Comparison of ENCODE assay signal across 22 mouse cellular contexts in genomic region chr1:187872208-187872607, GRCm38 (mm10).
A peak's percentile ranks its signal among the peaks of the same experiment; 100 is the strongest.
DNase-seq lines count a peak whose midpoint lies in the region; ATAC-seq and TF ChIP-seq lines count a peak whose summit lies in the region.
"Had no signal": no experiment of that assay in that cellular context is flagged by ENCODE, and none has a peak within 500 bp of the region (broad histone marks: within the 10 kb centered on the region; RNA-seq: fewer than 3 reads in every experiment).

No protein-coding gene starts in this region.

- no peak for ATAC-seq in heart, embryonic 12.5 days (ENCODE audit: insufficient number of reproducible peaks, low FRiP score)
- ATAC-seq in intestine, embryonic 14.5 days (replicated peaks; ENCODE audit: low FRiP score, low TSS enrichment, low read depth) = no peak; the same call in 1 of the 2 replicates
- peak; percentile 64 for ATAC-seq in intestine, embryonic 16.5 days
- ATAC-seq in stomach, postnatal 0 days (ENCODE audit: low FRiP score, low TSS enrichment) = no peak
- ATAC-seq: activated CD4-positive, CD25-positive, alpha-beta regulatory T cell, adult 4 months; forebrain, embryonic 14.5 days; hindbrain, postnatal 0 days; Patski had no signal

- no peak overlapping the region for H3K4me3 ChIP-seq in heart, embryonic 12.5 days
- no peak overlapping the region for H3K4me3 ChIP-seq in intestine, embryonic 14.5 days (ENCODE audit: low read depth, low read length)
- no peak overlapping the region; the same call in 1 of the 2 replicates for H3K4me3 ChIP-seq in intestine, embryonic 16.5 days (ENCODE audit: low read length)
- H3K4me3 ChIP-seq in stomach, postnatal 0 days (ENCODE audit: low read depth, low read length) = no peak overlapping the region
- H3K4me3 ChIP-seq: embryonic facial prominence, embryonic 15.5 days; erythroblast, embryonic 14.5 days; forebrain, embryonic 10.5 days; hindbrain, embryonic 13.5 days had no signal

- no peak for DNase-seq in heart, adult 18-20 months
- no peak for DNase-seq in intestine, embryonic 14.5 days (ENCODE audit: low spot score)
- no peak for DNase-seq in stomach, postnatal 0 days (ENCODE audit: low spot score)
- DNase-seq in thymus, postnatal 10 days (ENCODE audit: low spot score in 2 of 2) = no peak
- no peak for DNase-seq in frontal cortex, postnatal 25 days (ENCODE audit: low spot score in 2 of 2)
- DNase-seq: adrenal gland, postnatal 14 days; cerebellum, adult 18-20 months; cerebellum, postnatal 10 days; embryo, embryonic 11 days; gastrocnemius, postnatal 36 days; kidney, adult 11 months had no signal

- WGBS in heart, embryonic 12.5 days = 39% methylated on average over 8 of the region's 8 CpGs
- 23% methylated on average over 8 of the region's 8 CpGs for WGBS in intestine, embryonic 14.5 days
- WGBS in intestine, embryonic 16.5 days = 35% methylated on average over 8 of the region's 8 CpGs
- 35% methylated on average over 8 of the region's 8 CpGs for WGBS in stomach, postnatal 0 days

- H3K4me1 ChIP-seq in heart, embryonic 12.5 days (replicated peaks) = peaks cover 40% of the 10 kb centered on the region
- no peaks in the 10 kb centered on the region; the same call in 1 of the 2 replicates for H3K4me1 ChIP-seq in intestine, embryonic 14.5 days (replicated peaks; ENCODE audit: control insufficient read depth, insufficient read depth, low read length)
- 0 out of 2 replicates have a peak, but pooled peaks cover 4% of the 10 kb centered on the region for H3K4me1 ChIP-seq in intestine, embryonic 16.5 days (ENCODE audit: control insufficient read depth, insufficient read depth, low read length)
- no peaks in the 10 kb centered on the region for H3K4me1 ChIP-seq in stomach, postnatal 0 days (replicated peaks; ENCODE audit: control insufficient read depth, insufficient read depth)
- H3K4me1 ChIP-seq: embryonic facial prominence, embryonic 15.5 days; hindbrain, embryonic 13.5 days had no signal

- no peaks in the 10 kb centered on the region for H3K9me3 ChIP-seq in heart, embryonic 12.5 days (replicated peaks)
- H3K9me3 ChIP-seq in intestine, embryonic 14.5 days (ENCODE audit: control insufficient read depth, low read length) = no peaks in the 10 kb centered on the region
- H3K9me3 ChIP-seq in intestine, embryonic 16.5 days (ENCODE audit: control insufficient read depth, low read length) = no peaks in the 10 kb centered on the region
- H3K9me3 ChIP-seq in stomach, postnatal 0 days (ENCODE audit: control insufficient read depth, low read length) = no peaks in the 10 kb centered on the region
- H3K9me3 ChIP-seq: embryonic facial prominence, embryonic 15.5 days; forebrain, embryonic 10.5 days; hindbrain, embryonic 13.5 days had no signal

- TF ChIP-seq CTCF in stomach, postnatal 0 days (IDR thresholded peaks at IDR 0.05; ENCODE audit: low read depth) = no peak

- H3K27me3 ChIP-seq in heart, embryonic 12.5 days (replicated peaks) = no peaks in the 10 kb centered on the region
- H3K27me3 ChIP-seq in intestine, embryonic 14.5 days (replicated peaks; ENCODE audit: control insufficient read depth, insufficient read depth, low read length) = no peaks in the 10 kb centered on the region
- H3K27me3 ChIP-seq in intestine, embryonic 16.5 days (replicated peaks; ENCODE audit: control insufficient read depth, insufficient read depth, low read length) = no peaks in the 10 kb centered on the region
- no peaks in the 10 kb centered on the region for H3K27me3 ChIP-seq in stomach, postnatal 0 days (ENCODE audit: control insufficient read depth, insufficient read depth, low read length)
- H3K27me3 ChIP-seq: CH12.LX; embryonic facial prominence, embryonic 15.5 days; hindbrain, embryonic 13.5 days; Patski had no signal

- H3K4me2 ChIP-seq in heart, embryonic 12.5 days = no peak overlapping the region
- 0 out of 2 replicates have a peak overlapping the region, but pooled peaks have one; percentile 2 for H3K4me2 ChIP-seq in intestine, embryonic 14.5 days (ENCODE audit: low read length)
- H3K4me2 ChIP-seq in intestine, embryonic 16.5 days (ENCODE audit: low read depth, low read length) = peak overlapping the region; percentile 43
- H3K4me2 ChIP-seq in stomach, postnatal 0 days (replicated peaks; ENCODE audit: low read depth) = peak overlapping the region; percentile 11; the same call in 1 of the 2 replicates
- H3K4me2 ChIP-seq: embryonic facial prominence, embryonic 15.5 days; hindbrain, embryonic 13.5 days had no signal

- peak overlapping the region; percentile 68; the same call in 1 of the 2 replicates for H3K27ac ChIP-seq in heart, embryonic 12.5 days (ENCODE audit: poor library complexity, severe bottlenecking)
- peak overlapping the region; percentile 41; the same call in 1 of the 2 replicates for H3K27ac ChIP-seq in intestine, embryonic 14.5 days (ENCODE audit: low read depth)
- H3K27ac ChIP-seq in intestine, embryonic 16.5 days (ENCODE audit: low read length) = peak overlapping the region; percentile 85
- H3K27ac ChIP-seq in stomach, postnatal 0 days (replicated peaks) = no peak overlapping the region
- H3K27ac ChIP-seq: embryonic facial prominence, embryonic 15.5 days; forebrain, embryonic 10.5 days; hindbrain, embryonic 13.5 days; hindbrain, postnatal 0 days had no signal

- no peaks in the 10 kb centered on the region for H3K36me3 ChIP-seq in heart, embryonic 12.5 days
- no peaks in the 10 kb centered on the region for H3K36me3 ChIP-seq in intestine, embryonic 14.5 days (ENCODE audit: control insufficient read depth, insufficient read depth, low read length)
- H3K36me3 ChIP-seq in intestine, embryonic 16.5 days (ENCODE audit: control insufficient read depth, insufficient read depth, low read length) = no peaks in the 10 kb centered on the region
- no peaks in the 10 kb centered on the region for H3K36me3 ChIP-seq in stomach, postnatal 0 days (ENCODE audit: control insufficient read depth, insufficient read depth, low read length)
- H3K36me3 ChIP-seq: embryonic facial prominence, embryonic 15.5 days; forebrain, embryonic 10.5 days; hindbrain, embryonic 13.5 days had no signal

- 0 out of 2 replicates have a peak overlapping the region, but pooled peaks have one; percentile 39 for H3K9ac ChIP-seq in heart, embryonic 12.5 days
- no peak overlapping the region for H3K9ac ChIP-seq in intestine, embryonic 14.5 days (ENCODE audit: low read length)
- H3K9ac ChIP-seq in intestine, embryonic 16.5 days (ENCODE audit: low read depth, low read length) = no peak overlapping the region
- H3K9ac ChIP-seq in stomach, postnatal 0 days (ENCODE audit: low read length) = no peak overlapping the region
- H3K9ac ChIP-seq: embryonic facial prominence, embryonic 15.5 days; hindbrain, embryonic 13.5 days had no signal

- TF ChIP-seq EP300 in stomach, postnatal 0 days (optimal IDR thresholded peaks at IDR 0.05) = no peak
